Mouse (Mus musculus): ENCODE measurements around the gene Gm40193.
A peak's percentile ranks its signal among the peaks of the same experiment; 100 is the strongest.
"Not testable (repeated sequence)": the region's sequence is repeated elsewhere in the genome, so short reads cannot be mapped to it uniquely, and the experiment has no call there.

The Gm40193 gene

DNA sequence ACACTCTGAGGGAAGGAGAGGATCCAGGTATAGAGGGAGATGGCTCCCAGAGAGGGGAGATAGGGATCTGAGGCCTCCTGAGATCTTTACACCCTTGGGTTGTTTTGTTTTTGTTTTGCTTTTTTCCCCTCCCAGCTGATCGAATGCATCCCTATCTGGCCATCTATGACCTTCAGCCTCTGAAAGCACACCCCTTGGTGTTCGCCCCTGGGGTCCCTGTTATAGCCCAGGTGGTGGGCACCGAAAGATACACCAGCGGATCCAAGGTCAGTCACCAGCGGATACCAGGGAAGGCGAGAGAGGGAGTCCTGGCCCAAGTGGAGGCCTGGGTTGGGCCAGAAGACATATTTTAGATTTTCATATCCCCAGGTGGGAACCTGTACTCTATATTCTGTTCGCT, 8.2 kb upstream of the Gm40193 start:
- DNase-seq (ENCODE audit: low spot score): no peak

DNA sequence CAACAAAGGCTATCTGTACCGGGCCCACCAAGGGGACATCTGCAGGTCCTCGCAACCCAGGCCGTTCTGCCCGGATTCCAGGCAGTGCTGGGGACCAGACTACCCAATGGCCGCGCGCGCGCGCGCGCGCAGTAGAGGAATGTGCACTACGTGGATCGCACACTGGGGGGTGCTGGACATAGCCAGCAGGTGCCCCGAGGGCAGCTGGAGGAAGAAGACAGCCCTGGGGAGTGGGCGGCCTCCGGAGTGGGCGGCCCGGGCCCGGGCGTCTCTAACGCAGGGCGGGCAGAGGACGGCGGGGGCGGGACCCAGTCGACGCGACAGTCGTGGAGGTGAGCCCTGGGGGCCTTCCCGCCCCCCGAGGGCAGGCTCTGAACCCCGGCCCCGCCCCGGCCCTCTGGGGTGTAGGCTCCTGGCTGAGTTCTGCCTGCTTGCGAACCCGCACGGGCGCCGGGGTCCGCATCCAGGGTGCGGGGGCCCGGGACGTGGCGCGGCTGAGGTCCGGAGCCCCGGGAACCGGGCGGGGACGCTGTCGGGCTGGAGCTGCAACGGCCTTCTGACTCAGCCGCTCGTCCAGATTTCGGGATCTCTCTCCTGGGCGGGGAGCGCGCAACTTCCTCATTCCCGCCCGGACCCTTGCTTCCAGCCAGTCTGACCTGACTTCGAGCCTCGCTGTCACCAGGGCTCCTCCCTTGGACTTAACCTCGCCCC, 7.3 kb upstream of the Gm40193 start, which contains the start of gene Pld2:
TSS of gene Pld2 (plus strand) at position 188 of the 711 bp plus-strand sequence.
- DNase-seq (ENCODE audit: low spot score): peak; percentile 92

DNA sequence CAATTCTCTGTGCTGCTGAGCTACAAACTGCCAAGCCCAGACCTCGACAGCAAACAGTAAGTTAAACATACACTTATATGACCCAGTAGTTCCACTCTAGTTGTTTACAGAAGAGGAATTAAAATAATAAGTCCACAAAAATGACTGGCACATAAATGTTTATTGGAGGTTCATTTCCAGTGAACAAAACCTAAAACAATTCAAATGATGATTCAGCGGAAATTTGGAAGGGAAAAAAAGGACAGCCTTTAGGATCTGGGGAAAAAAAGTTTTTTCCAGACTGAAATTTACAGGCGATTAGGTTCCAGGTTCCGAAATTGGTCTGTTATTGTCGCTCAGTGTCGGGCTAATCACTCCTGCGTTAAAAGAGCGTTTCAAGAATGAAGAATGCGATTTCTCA, 6.7 kb upstream of the Gm40193 start:
- no peak for DNase-seq (ENCODE audit: low spot score)

DNA sequence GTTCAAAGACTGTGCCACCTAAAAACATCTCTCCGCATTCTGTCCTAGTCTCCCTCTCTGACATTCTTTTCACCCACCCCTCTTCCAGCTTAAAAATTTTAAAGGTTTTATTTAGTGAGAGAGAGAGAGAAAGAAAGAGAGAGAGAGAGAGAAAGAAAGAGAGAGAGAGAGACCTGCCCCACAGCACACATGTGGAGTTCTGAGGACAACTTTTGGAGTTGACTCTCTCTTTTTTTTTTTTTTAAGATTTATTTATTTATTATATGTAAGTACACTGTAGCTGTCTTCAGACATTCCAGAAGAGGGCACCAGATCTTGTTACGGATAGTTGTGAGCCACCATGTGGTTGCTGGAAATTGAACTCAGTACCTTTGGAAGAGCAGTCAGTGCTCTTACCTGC, 1.7 kb downstream of the Gm40193 start:
- not testable (repeated sequence) for DNase-seq (ENCODE audit: low spot score)

DNA sequence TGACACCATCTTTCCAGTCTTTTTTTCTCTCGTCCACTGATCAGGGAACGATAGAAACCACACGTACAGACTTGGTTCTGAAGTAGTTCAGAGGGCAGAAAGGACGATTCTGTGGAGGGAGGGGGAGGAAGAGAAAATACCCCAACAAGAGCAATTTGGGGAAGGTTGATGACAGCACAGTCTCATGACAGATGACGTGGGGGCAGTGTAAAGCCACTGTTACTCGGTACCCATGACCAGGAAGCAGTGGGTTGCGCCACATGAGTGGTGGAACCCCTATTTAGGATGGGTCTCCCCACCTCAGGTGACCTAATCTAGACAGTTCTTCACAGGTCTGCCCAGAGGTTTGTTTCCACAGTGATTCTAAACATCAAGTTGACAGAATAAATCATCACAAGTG, 4.1 kb downstream of the Gm40193 start:
- DNase-seq (ENCODE audit: low spot score): no peak

DNA sequence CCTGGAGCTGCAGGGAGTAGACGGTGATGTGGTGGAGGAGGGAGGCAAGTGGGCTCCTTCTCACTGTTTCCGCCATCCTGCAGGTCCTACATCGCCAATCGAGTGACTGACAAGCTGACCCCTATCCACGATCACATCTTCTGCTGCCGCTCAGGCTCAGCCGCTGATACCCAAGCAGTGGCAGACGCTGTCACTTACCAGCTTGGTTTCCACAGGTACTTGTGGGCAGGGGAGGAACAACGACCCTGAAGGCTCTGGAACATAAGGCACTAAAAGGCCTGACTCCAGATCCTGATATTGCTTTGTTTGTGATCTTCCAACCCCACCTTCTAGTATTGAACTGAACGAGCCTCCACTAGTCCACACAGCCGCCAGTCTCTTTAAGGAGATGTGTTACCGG, 6.5 kb downstream of the Gm40193 start:
- DNase-seq (ENCODE audit: low spot score): no peak

DNA sequence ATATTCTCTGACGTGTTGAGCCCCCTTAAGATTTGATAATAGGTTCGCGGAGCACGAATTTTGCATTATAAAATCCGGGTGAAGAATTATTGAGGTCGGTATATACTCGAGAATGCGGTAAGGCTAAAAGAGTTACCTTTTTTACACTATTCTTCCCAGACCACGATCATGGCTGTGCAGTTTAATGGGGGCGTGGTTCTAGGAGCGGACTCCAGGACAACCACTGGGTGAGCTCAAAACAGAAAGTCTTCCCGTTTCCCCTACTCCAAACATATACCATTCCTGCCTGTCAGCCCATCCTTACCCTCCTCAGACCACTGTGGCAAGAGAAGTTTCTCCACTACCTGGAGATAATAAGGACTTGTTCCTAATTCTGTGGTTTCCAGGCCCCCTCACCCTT, 7.0 kb downstream of the Gm40193 start:
- DNase-seq (ENCODE audit: low spot score): no peak

DNA sequence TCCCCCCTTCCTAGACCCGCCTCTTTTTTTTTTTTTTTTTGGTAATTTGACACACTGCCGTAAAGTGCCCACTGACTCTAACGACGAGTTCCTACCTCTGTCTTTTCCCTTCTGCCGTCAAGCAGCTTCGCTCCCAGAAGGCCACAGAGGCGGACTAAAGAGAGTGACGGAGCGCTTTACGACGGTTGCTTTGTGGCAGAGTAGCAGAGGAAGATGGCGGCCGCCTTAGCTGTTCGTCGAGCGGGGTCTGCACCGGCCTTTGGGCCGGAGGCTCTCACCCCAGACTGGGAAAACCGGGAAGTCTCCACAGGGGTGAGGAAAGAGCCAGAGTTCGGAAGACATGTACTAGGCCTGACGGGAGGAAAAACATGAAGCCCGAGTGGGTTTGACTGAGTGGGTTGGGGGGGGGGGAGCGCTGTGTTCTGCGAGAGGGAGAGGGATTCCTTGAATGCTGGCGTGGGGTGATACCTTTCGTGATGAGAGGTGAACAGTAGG, 7.5 kb downstream of the Gm40193 start, which contains the start of gene Psmb6:
TSS of gene Psmb6 (plus strand) at position 184 of the 495 bp plus-strand sequence.
- peak; percentile 90 for DNase-seq (ENCODE audit: low spot score)

DNA sequence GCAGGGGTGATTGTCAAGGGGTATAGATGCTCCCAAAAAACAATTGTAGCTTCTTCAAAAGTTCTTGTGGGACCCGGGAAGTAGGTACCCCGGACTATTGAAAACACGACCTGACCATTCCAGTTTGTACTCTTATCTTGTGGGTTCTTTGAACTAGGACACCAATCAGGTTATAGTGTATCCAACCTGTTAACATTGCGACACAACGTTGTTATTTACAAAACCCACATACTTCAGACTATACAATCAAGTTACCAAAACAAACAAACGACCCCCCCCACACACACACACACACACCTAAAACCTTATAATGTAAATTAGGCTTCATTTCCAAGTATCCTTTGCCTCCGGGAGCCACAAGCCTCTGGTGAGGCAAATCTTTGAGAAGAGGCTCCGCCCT, 8.0 kb downstream of the Gm40193 start:
- no peak for DNase-seq (ENCODE audit: low spot score)

DNA sequence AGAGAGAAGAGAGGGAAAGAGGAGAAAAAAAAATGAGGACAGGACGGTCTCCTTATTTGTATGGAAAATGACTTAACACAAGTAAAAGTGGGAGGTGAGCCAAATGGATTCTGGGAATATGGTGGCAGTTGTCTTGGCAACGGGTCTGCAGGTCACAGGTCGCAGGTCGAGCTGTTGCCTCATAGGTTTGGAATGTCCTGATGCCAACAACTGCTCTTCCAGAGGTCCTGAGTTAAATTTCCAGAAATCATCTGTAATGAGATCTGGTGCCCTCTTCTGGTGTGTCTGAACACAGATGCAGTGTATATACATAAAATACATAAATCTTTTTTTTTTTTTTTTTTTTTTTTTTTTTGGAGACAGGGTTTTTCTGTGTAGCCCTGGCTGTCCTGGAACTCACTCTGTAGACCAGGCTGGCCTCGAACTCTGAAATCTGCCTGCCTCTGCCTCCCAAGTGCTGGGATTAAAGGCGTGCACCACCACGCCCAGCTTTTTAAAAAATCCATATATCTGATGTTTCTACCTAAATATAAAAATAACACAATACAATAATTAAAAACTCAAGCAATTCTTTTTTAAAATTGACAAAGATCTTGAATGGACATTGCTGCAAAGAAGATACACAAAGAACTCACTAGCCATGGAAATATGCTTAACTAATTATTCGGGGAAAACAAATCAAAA, 9.3 kb downstream of the Gm40193 start:
- DNase-seq (ENCODE audit: low spot score): not testable (repeated sequence)

DNA sequence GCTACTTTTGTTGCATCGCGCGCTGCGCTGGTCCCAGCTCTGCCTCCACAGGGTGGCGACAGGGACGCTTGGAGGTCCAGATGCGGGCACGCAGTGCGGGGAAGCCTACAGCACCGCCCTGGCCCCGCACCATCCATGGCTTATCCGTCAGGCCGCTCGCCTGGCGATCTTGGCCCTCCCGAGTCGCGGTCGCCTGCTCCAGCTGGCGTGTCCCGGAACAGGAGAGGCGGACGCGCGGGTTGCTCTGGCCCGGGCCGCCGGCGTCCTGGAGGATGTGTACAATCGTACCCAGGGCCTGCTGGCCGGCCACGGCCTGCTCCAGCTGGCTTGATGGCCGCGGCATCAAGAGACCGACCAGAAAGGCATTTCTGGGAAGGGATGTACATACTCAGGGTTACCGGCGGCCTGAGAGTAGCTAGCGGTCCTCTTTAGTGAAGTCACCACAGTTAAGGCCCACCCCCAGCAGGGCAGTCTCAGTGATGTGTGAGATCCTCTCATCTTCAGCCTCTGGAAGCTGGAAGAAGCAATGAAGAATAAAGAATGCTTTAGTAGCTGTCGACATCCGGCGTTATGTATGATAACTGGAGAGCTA, 12.5 kb downstream of the Gm40193 start:
- DNase-seq (ENCODE audit: low spot score): peak; percentile 66

DNA sequence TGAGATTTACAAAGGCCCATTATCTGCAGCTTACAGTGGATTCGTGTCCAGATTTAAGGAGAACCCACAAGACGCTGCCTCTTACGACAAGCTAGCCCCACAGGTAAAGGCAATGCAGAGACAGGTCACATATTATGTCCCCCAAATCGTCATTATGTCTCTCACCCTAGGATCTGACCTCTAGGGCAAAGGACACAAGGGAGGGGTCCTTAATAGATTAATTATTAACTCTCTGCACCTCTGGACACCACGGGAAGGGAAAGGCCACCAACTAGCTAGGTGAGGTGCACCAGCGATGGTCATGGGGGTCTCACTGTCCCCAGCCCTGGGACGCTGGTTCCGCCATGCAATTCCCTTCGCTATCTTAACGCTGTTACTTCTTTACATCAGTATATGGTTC, 13.8 kb downstream of the Gm40193 start, which contains the start of gene Gltpd2:
TSS of gene Gltpd2 (plus strand) at position 274 of the 400 bp plus-strand sequence.
- DNase-seq (ENCODE audit: low spot score): no peak

DNA sequence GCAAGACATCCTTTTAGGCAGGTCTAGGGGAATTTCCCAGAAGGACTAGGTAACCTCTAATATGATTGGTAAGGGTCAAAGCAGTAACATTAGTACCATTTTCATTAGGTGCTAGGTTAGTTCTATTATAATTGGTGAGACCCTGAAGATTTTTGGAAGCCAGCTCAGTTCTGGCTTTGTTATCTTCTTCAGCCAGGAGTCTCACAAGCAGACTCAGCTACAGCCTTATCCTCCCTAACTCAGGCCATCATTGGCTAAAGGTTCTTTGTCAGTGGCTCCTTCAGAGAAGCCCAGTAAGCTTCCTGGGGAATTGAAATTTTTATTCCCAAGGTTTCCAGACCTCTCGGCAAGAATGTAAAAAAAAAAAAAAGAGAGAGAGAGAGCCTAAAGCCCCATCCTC, 14.3 kb downstream of the Gm40193 start:
- DNase-seq (ENCODE audit: low spot score): no peak

DNA sequence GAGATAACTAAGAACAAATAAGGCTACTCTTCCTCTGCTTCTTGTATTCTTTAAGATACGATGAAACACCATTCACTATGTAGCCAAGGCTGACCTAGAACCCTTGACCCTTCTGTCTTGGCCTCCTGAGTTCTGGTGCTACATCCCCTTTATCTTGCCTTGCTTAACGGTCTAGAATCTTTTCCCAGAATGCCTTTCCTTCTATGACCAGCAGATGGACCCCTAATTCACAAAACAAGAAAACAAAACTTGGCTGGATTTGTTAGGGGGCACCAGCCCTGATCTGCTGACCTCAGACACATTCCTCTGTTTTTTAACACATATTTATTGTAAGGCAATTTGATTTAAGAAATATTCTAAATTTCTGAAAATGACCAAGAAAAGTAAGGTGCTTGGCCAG, 16.4 kb downstream of the Gm40193 start:
- no peak for DNase-seq (ENCODE audit: low spot score)

DNA sequence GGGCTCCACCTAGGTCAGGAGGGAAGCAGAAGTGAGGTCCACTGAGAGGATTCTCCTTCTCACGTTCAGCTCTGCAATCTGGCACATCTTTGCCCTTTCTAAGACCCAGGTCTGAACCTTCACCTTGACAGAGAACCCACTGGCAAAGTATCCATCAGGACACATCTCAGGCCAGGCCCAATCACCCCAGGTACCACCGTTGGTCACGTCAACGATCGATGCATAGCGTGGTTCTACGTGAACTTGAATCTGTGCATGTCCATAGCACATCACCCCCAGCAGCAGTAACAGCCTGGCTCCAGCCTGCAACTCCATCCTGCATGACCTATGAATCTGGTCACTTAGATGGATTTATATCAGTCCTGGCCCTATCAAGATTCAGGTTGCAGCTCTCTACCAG, 18.5 kb downstream of the Gm40193 start, which contains the start of gene Vmo1:
TSS of gene Vmo1 (minus strand) at position 329 of the 400 bp plus-strand sequence.
- DNase-seq (ENCODE audit: low spot score): no peak

DNA sequence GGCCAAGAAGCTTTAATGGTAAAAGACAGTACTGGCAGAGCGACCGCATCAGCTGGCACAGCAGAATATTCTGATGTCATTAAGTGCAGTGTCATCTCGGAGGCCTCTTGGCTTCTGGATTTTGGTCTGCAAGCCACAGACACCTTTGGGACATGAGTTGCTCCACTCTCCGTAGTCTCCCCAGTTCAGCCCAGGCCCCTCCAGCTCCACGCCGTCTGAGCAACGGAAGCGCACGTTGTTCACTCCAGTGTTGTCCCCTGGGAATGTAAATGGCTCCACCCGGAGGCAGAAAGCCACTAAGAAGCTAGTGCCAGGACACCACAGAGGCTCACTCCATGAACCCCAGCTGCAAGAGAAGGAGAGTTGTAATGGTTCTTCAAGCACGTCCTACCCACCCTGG, 19.2 kb downstream of the Gm40193 start:
- peak; percentile 55 for DNase-seq (ENCODE audit: low spot score)

DNA sequence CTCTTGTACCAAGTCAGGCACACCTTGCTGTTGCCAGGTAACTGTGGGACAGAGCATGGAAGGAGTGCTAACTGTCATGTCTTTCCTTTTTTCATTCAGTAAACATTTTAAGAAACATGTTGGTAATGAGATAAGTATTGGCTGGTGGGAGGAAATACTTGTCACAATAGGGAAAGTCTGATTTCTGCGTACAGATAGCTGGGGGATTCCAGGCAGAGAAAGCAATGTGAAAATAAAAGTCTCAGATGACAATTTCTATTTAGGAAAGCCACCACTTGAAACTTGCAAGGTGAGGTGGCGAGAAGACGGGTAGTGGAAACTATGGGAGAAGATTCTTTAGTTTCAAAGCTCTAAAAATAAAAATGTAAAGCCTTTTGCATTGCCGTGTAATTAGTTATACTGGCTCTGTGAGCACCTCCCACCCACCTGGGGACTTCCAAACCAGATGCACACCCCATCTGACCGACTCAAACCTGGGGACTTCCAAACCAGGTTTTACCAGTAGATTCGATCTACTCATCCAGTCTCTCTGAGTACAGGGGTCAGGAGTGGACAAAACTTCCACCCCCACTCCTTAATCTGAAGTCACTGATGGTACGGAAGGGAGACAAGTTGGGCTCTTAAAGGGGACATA, 19.9 kb downstream of the Gm40193 start:
- DNase-seq (ENCODE audit: low spot score): no peak

DNA sequence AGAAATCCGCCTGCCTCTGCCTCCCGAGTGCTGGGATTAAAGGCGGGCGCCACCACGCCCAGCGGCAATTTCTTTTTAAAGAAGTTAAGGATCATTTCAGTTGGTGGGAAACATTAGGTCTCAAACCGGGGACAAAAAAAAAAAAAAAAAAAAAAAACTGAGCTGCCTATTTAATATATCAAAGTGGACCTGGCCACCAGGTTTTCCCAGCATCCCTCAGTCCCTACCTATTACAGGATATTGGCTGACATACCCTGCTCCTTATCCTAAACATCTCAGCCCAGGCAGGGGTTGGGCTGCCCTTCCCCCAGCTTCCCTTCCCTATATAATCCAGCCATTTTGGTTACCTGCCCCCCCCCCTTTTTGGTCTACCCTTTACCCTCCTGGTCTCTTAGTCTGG, 20.9 kb downstream of the Gm40193 start:
- DNase-seq (ENCODE audit: low spot score): no peak

DNA sequence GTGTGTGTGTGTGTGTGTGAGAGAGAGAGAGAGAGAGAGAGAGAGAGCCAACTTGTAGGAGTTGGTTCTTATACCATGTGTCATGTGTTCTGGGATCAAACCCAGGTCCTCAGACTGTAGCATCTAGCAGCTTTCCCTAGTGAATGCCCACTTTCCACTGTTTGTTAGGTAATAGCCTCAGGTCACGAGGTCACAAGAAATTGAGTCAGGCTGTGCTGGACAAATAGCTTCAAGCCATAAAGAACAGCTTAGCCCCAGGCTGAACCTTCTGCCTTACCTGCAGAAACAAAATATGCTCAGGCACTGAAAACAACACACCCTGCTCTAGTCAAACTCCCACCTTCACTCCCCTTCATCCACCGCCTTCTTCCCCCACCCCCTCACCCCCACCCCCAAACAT, 21.5 kb downstream of the Gm40193 start:
- no peak for DNase-seq (ENCODE audit: low spot score)

DNA sequence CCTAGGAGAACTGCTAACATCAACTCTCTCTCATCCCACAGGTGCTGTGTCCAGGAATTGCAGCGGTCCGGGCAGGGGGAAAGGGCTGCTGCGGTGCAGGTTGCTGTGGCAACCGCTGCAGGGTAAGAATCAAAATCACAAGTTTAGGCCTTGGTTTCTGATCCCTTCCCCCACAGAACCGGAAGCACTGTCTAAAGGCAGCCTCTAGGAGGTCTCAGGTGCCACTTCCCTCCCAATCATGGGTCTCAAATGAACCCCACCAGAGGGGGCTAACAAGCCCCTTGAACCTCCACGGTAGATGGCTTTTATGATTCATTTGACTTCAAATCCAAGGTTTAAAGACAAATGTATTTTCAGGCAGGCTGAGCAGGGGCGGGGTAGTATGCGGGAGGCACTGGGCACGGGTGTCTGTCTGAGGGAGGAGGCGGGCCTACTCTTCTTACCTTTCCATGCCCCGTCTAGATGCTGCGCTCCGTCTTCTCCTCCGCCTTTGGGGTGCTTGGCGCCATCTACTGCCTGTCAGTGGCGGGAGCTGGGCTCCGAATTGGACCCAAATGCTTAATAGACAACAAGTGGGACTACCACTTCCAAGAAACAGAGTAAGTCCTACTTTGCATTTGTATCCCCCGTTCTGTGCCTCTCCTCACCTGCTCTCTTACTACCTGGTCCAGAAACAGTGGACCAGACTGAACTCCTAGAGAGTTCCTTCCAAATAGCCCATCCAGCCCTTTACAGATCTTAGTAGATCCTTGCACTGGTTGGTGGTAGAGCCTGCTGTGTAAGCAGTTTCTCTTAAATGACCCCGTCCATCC, 22.8 kb downstream of the Gm40193 start:
- DNase-seq (ENCODE audit: low spot score): peak; percentile 65

DNA sequence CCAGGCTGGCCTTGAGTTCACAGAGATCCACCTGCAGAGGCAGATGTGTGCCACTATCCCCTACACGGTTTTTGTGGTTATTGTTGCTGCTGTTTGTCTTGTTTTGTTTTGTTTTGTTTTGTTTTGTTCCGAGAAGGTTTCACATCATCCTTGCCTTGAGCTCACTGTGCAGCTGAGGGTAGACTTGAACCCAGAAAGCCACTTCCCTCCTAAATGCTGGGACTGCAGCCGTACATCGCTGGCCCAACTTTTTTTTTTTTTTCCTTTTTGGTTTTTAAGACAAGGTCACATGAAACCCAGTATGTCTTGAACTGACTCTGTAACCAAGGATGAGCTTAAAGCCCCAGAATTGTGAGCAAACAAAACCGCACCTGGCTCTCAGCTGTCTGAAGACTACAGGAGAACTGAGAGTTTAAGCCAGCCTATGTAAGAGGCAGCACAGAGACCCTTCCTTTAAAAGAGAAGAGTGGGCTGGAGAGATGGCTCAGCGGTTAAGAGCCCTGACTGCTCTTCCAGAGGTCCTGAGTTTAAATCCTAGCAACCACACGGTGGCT, 25.7 kb downstream of the Gm40193 start:
- DNase-seq (ENCODE audit: low spot score): no peak
